Mouse (Mus musculus): ENCODE measurements around the gene Ptpdc1.

DNA sequence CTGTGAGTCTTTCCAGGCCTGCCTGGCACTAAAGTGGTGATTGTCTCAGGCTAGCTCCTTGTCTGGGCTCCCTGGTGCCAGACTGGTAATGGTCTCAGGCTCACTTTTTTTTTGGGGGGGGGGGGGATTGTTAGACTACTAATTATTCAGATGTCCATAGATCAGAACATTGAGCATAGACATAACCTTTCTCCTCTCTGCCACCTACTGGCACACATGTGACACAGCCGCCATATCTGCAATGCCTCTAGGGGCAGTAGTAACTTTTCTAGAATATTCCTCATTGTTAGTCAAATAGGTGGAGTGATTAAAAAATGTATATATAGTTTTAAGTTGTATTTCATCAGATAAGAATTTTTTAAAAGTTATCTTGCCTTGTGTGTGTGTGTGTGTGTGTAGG is 53.3 kb downstream of the Ptpdc1 start:
- peak; percentile 69; the same call in 1 of the 2 replicates for TF ChIP-seq CTCF (IDR thresholded peaks at IDR 0.05; ENCODE audit: borderline replicate concordance, extremely low read depth, insufficient read depth, insufficient read length)
- TF ChIP-seq POLR2A (IDR thresholded peaks at IDR 0.05; ENCODE audit: borderline replicate concordance, extremely low read depth, insufficient read depth, insufficient read length, poor library complexity, severe bottlenecking) = no peak
